Mouse (Mus musculus) kidney, postnatal 0 days (tissue): ENCODE results near the gene Mmp2. TPM values are rescaled to one million over a fixed set of nuclear protein-coding genes. Genes with fewer than 3 reads are reported as not detected.

Source experiments
- ATAC-seq: fragments of 200-750 bp; cut with Nextera tagmentation; replicated peaks from 2 replicates; pipeline ENCODE4 v1.8.0; 2017; ENCODE audit warnings: low read depth, moderate number of reproducible peaks, moderate TSS enrichment, moderate library complexity; ENCODE audit not compliant: low FRiP score
- DNase-seq: peaks from one replicate; pipeline ENCODE4 v3.0.0-alpha.2; 2016; ENCODE audit warnings: low spot score
- H3K27ac ChIP-seq: fragments of 300-500 bp; sonication (generic); 2 replicates; pipeline ENCODE4 v1.5.1; 2014; ENCODE audit warnings: mild to moderate bottlenecking
- H3K27me3 ChIP-seq: fragments of 300-500 bp; sonication (generic); 2 replicates; pipeline ENCODE4 v1.6.1; 2014; ENCODE audit warnings: low read length, mixed read lengths; ENCODE audit not compliant: insufficient read depth
- H3K36me3 ChIP-seq: fragments of 300-500 bp; sonication (generic); 2 replicates; pipeline ENCODE4 v1.6.1; 2014; ENCODE audit warnings: low read length, mixed read lengths; ENCODE audit not compliant: insufficient read depth
- H3K4me1 ChIP-seq: fragments of 300-500 bp; sonication (generic); replicated peaks from 2 replicates; pipeline ENCODE4 v1.6.1; 2014; ENCODE audit warnings: antibody characterized with exemption, low read length, mixed read lengths; ENCODE audit not compliant: insufficient read depth
- H3K4me2 ChIP-seq: fragments of 300-500 bp; sonication (generic); 2 replicates; pipeline ENCODE4 v1.6.1; 2014; ENCODE audit warnings: mild to moderate bottlenecking, low read length, moderate library complexity, mixed read lengths
- H3K4me3 ChIP-seq: fragments of 300-500 bp; sonication (generic); replicated peaks from 2 replicates; pipeline ENCODE4 v1.5.1; 2014; ENCODE audit warnings: low read depth, low read length
- H3K9ac ChIP-seq: fragments of 300-500 bp; sonication (generic); 2 replicates; pipeline ENCODE4 v1.6.1; 2014; ENCODE audit warnings: low read depth, low read length
- H3K9me3 ChIP-seq: fragments of 300-500 bp; sonication (generic); replicated peaks from 2 replicates; pipeline ENCODE4 v1.6.1; 2016; ENCODE audit warnings: low read length, inconsistent platforms, mixed read lengths
- CTCF ChIP-seq: IDR thresholded peaks from 2 replicates; pipeline ENCODE4 v1.5.1; 2016; ENCODE audit warnings: antibody characterized with exemption, low read depth, mild to moderate bottlenecking, moderate library complexity
- WGBS: fragments of 180-500 bp; shearing (Covaris S2); extraction: QIAGEN DNeasy Blood & Tissue Kit; methylation state at CpG from one replicate; pipeline ENCODE4 v1.1.7; 2014; 5-methylcytosine and 5-hydroxymethylcytosine counted together
- polyA plus RNA-seq: library from polyadenylated mRNA; unstranded; fragments of >200 nt; fragmentation: Nextera tagmentation; extraction: Ambion mirVana; gene quantifications from 2 replicates; pipeline ENCODE4 v1.2.1, GENCODE M21; 2015

The Mmp2 gene
- polyA plus RNA-seq, 1 experiment from 2014 or later, result 136 TPM

DNA sequence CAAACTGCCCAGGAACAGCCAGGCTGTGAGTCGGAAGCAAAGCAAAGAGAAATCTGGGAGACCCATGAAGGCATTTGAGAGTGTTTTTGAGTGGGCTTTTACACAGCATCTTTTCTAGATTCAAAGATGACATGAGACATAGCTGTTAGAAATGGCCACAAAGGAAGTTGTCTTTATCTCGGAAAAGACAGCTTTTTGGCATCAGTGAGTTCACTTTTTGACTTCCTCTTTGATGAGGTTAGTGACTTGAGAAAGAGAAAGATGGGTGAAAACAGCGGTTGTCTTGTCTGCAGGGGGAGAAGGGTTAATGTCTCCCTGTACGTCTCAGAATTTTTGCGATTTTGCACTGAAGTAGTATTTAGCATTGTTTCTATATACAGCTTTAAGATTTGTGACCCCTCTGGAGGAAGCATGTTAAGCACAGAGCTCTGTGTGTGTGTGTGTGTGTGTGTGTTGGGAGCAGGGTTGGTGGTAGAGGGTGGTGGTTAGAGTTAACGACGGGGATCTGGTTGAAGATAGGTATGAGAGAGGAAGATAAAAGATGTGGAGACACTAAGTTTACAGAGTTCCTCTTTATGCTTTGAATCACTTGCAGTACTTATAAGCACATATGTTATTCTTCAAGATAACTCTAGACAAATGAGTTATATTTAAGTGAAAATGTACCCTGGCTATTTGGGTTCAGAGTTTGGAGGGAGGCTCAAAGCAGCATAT lies 29.3 kb downstream of the Mmp2 start:
- H3K4me1 ChIP-seq, result no peaks in the 10 kb centered on the region; the same call in 1 of the 2 replicates
- H3K9me3 ChIP-seq, result no peaks in the 10 kb centered on the region
- TF ChIP-seq CTCF, result no peak
- H3K4me3 ChIP-seq, result no peak overlapping the region
- no peaks in the 10 kb centered on the region for H3K36me3 ChIP-seq
- H3K27me3 ChIP-seq, result no peaks in the 10 kb centered on the region; the same call in 1 of the 2 replicates
- no peak overlapping the region for H3K27ac ChIP-seq
- H3K4me2 ChIP-seq, result peak overlapping the region; percentile 95; the same call in 1 of the 2 replicates
- DNase-seq (no peak), ATAC-seq (no peak)
- WGBS, result 78% methylated on average over 7 of the region's 7 CpGs
- H3K9ac ChIP-seq, result no peak overlapping the region

DNA sequence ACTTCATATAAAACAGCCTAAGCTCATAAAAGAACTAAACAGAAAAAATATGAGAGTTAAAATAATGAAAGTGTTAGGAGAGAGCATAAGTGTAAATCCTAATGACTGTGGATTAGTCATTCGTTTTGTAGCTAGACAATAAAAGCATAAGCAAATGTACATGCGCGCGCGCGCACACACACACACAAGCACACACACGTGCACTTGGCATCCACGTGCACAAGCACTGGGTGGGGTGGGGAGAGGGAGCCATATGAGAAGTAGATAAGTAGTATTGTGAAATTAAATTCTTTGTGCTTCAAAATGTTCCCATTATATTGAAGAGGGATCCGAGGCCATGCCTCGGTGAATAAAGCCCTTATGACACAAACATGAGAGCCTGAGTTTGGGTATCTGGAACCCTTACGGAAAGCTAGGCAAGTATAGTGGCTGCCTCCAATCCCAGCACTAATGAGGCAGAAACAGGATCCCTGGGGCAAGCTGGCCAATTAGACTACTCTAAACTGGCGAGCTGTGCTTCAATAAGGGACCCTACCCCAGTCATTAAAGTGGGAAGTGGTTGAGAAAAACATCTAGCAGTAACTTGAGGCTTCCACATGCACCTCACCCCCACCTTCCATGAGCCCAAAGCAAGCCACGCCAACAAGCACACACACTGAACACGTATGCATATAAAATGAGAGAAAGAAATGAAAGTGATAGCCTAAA lies 31.5 kb downstream of the Mmp2 start:
- Histone ChIP-seq H3K27me3 (no peaks in the 10 kb centered on the region; the same call in 1 of the 2 replicates), H3K36me3 (no peaks in the 10 kb centered on the region), H3K4me2 (no peak overlapping the region), H3K4me1 (no peaks in the 10 kb centered on the region), H3K27ac (no peak overlapping the region), H3K4me3 (no peak overlapping the region), H3K9me3 (no peaks in the 10 kb centered on the region), H3K9ac (no peak overlapping the region)
- 85% methylated on average over 14 of the region's 14 CpGs for WGBS
- no peak for ATAC-seq
- DNase-seq, result no peak
- TF ChIP-seq CTCF, result no peak

GRCm38 (mm10) chr8:92861977-92862376 lies 34.9 kb downstream of the Mmp2 start:
- WGBS, result 100% methylated on average over 1 of the region's 1 CpGs
- no peaks in the 10 kb centered on the region for H3K27me3 ChIP-seq
- H3K9ac ChIP-seq, result no peak overlapping the region
- no peak for TF ChIP-seq CTCF
- H3K4me1 ChIP-seq, result no peaks in the 10 kb centered on the region
- H3K9me3 ChIP-seq, result no peaks in the 10 kb centered on the region
- no peaks in the 10 kb centered on the region for H3K36me3 ChIP-seq
- DNase-seq (no peak), ATAC-seq (no peak)
- no peak overlapping the region for H3K4me3 ChIP-seq
- no peak overlapping the region for H3K27ac ChIP-seq
- H3K4me2 ChIP-seq, result no peak overlapping the region

GRCm38 (mm10) chr8:92870281-92870680 lies 43.2 kb downstream of the Mmp2 start:
- Histone ChIP-seq H3K36me3 (no peaks in the 10 kb centered on the region), H3K27ac (no peak overlapping the region), H3K9ac (no peak overlapping the region), H3K4me1 (no peaks in the 10 kb centered on the region), H3K4me3 (no peak overlapping the region), H3K9me3 (no peaks in the 10 kb centered on the region), H3K4me2 (no peak overlapping the region), H3K27me3 (no peaks in the 10 kb centered on the region)
- no peak for ATAC-seq
- TF ChIP-seq CTCF, result no peak
- 6% methylated on average over 7 of the region's 7 CpGs for whole genome bisulfite sequencing
- peak; percentile 66 for DNase-seq

DNA sequence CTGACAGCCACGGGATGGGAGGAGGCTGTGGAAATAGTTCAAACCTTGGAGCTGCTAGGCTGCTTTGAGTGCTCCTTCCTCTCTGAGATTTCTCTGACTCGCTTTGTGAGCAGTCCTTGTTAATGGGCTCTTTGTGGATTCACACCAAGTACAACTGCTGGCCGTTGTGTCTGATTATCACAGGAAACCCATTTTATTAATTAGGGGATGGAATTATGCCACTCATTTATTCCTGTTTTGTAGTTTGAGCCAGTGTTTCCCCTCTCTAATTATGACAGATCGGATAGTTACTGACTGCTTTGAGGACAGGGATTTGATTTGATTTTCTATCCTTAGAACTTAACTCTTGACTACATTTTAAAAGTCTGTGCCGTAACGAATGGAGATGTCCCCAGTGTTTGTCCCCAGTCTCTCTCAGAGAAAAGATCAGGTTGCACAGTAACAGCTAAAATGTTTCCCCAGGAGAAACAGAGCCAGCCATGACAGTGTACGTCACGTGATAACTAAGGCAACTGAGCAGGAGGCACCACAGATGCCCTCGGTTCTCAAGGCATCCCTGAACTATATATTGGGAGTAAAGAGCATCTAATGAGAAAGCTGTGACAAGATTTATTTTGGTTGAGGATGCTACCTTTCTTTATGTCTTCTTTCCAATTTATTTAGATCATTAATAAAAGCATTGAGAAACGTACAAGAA lies 45.1 kb downstream of the Mmp2 start:
- no peaks in the 10 kb centered on the region for H3K36me3 ChIP-seq
- 61% methylated on average over 10 of the region's 10 CpGs for WGBS

GRCm38 (mm10) chr8:92875795-92876194 lies 48.7 kb downstream of the Mmp2 start:
- DNase-seq (no peak), ATAC-seq (no peak)
- Histone ChIP-seq H3K36me3 (no peaks in the 10 kb centered on the region), H3K27me3 (no peaks in the 10 kb centered on the region), H3K9me3 (no peaks in the 10 kb centered on the region), H3K4me3 (no peak overlapping the region), H3K4me1 (no peaks in the 10 kb centered on the region), H3K9ac (no peak overlapping the region), H3K27ac (no peak overlapping the region), H3K4me2 (no peak overlapping the region)
- WGBS, result 83% methylated on average over 10 of the region's 10 CpGs
- no peak for TF ChIP-seq CTCF

More for the DNA sequence above, 45.1 kb downstream of the Mmp2 start:
- Histone ChIP-seq H3K27ac (no peak overlapping the region), H3K4me2 (no peak overlapping the region), H3K4me3 (no peak overlapping the region), H3K4me1 (no peaks in the 10 kb centered on the region), H3K27me3 (no peaks in the 10 kb centered on the region), H3K9ac (no peak overlapping the region), H3K9me3 (no peaks in the 10 kb centered on the region)
- no peak for DNase-seq
- no peak for ATAC-seq
- no peak for TF ChIP-seq CTCF
